Mouse (Mus musculus) heart, embryonic 13.5 days (tissue): ENCODE data around the gene Vmn1r223. TPM values are rescaled to one million over a fixed set of nuclear protein-coding genes. Genes with fewer than 3 reads are reported as not detected.
"Not testable (repeated sequence)": the region's sequence is repeated elsewhere in the genome, so short reads cannot be mapped to it uniquely, and the experiment has no call there.

Experiments used
- ATAC-seq: fragments of 200-750 bp; cut with Nextera tagmentation; 2 replicates; pipeline ENCODE4 v1.8.0; 2017; ENCODE audit warnings: moderate TSS enrichment; ENCODE audit not compliant: insufficient number of reproducible peaks, low FRiP score, low TSS enrichment; ENCODE audit errors: extremely low read depth
- H3K27ac ChIP-seq: fragments of 300-500 bp; sonication (generic); replicated peaks from 2 replicates; pipeline ENCODE4 v1.5.1; 2015; ENCODE audit warnings: moderate library complexity, mild to moderate bottlenecking, inconsistent platforms
- H3K27me3 ChIP-seq: fragments of 300-500 bp; sonication (generic); replicated peaks from 2 replicates; pipeline ENCODE4 v1.6.1; 2015; ENCODE audit warnings: mild to moderate bottlenecking, inconsistent platforms
- H3K36me3 ChIP-seq: fragments of 300-500 bp; sonication (generic); 2 replicates; pipeline ENCODE4 v1.6.1; 2015; ENCODE audit warnings: mild to moderate bottlenecking, inconsistent platforms
- H3K4me1 ChIP-seq: fragments of 300-500 bp; sonication (generic); 2 replicates; pipeline ENCODE4 v1.6.1; 2015; ENCODE audit warnings: inconsistent platforms
- H3K4me2 ChIP-seq: fragments of 300-500 bp; sonication (generic); 2 replicates; pipeline ENCODE4 v1.6.1; 2015; ENCODE audit warnings: inconsistent platforms, mild to moderate bottlenecking, moderate library complexity
- H3K4me3 ChIP-seq: fragments of 300-500 bp; sonication (generic); 2 replicates; pipeline ENCODE4 v1.5.1; 2015; ENCODE audit warnings: moderate library complexity, mild to moderate bottlenecking, inconsistent platforms
- H3K9ac ChIP-seq: fragments of 300-500 bp; sonication (generic); 2 replicates; pipeline ENCODE4 v1.6.1; 2015; ENCODE audit warnings: inconsistent platforms, mild to moderate bottlenecking, moderate library complexity
- H3K9me3 ChIP-seq: fragments of 300-500 bp; sonication (generic); 2 replicates; pipeline ENCODE4 v1.6.1; 2016; ENCODE audit warnings: inconsistent platforms
- WGBS: fragments of 180-500 bp; shearing (Covaris S2); methylation state at CpG from one replicate; pipeline ENCODE4 v1.1.7; 2015; ENCODE audit warnings: mixed read lengths; 5-methylcytosine and 5-hydroxymethylcytosine counted together
- polyA plus RNA-seq: library from polyadenylated mRNA; unstranded; fragments of >200 nt; fragmentation: Nextera tagmentation; extraction: Ambion mirVana; gene quantifications from 2 replicates; pipeline ENCODE4 v1.2.1, GENCODE M21; 2015

Vmn1r223 gene
- not detected in 2 replicates for polyA plus RNA-seq

- not testable (repeated sequence) for H3K27ac ChIP-seq, H3K4me3 ChIP-seq, H3K4me1 ChIP-seq, H3K4me2 ChIP-seq, H3K9ac ChIP-seq, H3K9me3 ChIP-seq, ATAC-seq, H3K27me3 ChIP-seq, H3K36me3 ChIP-seq
- 91% methylated on average over 1 of the region's 1 CpGs for WGBS
Measured at GRCm38 (mm10) chr13:23246834-23247233, at the start of gene Vmn1r223. Vmn1r223 (plus strand) TSS chr13:23247134.

GRCm38 (mm10) chr13:23203885-23204284 lies 43.0 kb upstream of the Vmn1r223 start:
- not testable (repeated sequence) for H3K9me3 ChIP-seq, H3K9ac ChIP-seq, H3K27ac ChIP-seq, H3K4me2 ChIP-seq, H3K27me3 ChIP-seq, H3K4me3 ChIP-seq, ATAC-seq, H3K36me3 ChIP-seq, H3K4me1 ChIP-seq
- 73% methylated on average over 1 of the region's 1 CpGs for WGBS

GRCm38 (mm10) chr13:23213827-23214226 lies 33.1 kb upstream of the Vmn1r223 start, which contains the start of gene Vmn1r221:
Vmn1r221 (plus strand) TSS chr13:23214127.
- not testable (repeated sequence) for H3K4me1 ChIP-seq, H3K27me3 ChIP-seq, H3K4me3 ChIP-seq, H3K27ac ChIP-seq, H3K36me3 ChIP-seq, H3K9ac ChIP-seq, H3K4me2 ChIP-seq, H3K9me3 ChIP-seq, ATAC-seq
- WGBS: 63% methylated on average over 2 of the region's 2 CpGs

GRCm38 (mm10) chr13:23235847-23236246 lies 11.1 kb upstream of the Vmn1r223 start, which contains the start of gene Vmn1r222:
Vmn1r222 (minus strand) TSS chr13:23235947.
- ATAC-seq, H3K4me2 ChIP-seq, H3K9me3 ChIP-seq, H3K4me1 ChIP-seq, H3K9ac ChIP-seq, H3K4me3 ChIP-seq, H3K27ac ChIP-seq, H3K36me3 ChIP-seq, H3K27me3 ChIP-seq: not testable (repeated sequence)

- H3K4me1 ChIP-seq: no peaks in the 10 kb centered on the region
- H3K27ac ChIP-seq: no peak overlapping the region
- H3K4me3 ChIP-seq: no peak overlapping the region
- no peaks in the 10 kb centered on the region for H3K27me3 ChIP-seq
- 77% methylated on average over 2 of the region's 2 CpGs for WGBS
- no peaks in the 10 kb centered on the region for H3K36me3 ChIP-seq
- H3K9me3 ChIP-seq: peaks cover 3% of the 10 kb centered on the region; the same call in 1 of the 2 replicates
- H3K9ac ChIP-seq: no peak overlapping the region
- ATAC-seq: no peak
- no peak overlapping the region for H3K4me2 ChIP-seq
Measured at GRCm38 (mm10) chr13:23258546-23259048, 11.7 kb downstream of the Vmn1r223 start.

GRCm38 (mm10) chr13:23268606-23269005 lies 21.7 kb downstream of the Vmn1r223 start:
- ATAC-seq, H3K4me2 ChIP-seq, H3K4me3 ChIP-seq, H3K9me3 ChIP-seq, H3K9ac ChIP-seq, H3K27ac ChIP-seq, H3K27me3 ChIP-seq, H3K36me3 ChIP-seq: not testable (repeated sequence)
- 74% methylated on average over 3 of the region's 3 CpGs for WGBS
- peaks cover 11% of the 10 kb centered on the region; the same call in 1 of the 2 replicates for H3K4me1 ChIP-seq

- Histone ChIP-seq H3K4me1 (peaks cover 11% of the 10 kb centered on the region; the same call in 1 of the 2 replicates), H3K4me2 (peak overlapping the region; percentile 71; the same call in 1 of the 2 replicates)
- WGBS: 43% methylated on average over 4 of the region's 4 CpGs
- H3K9ac ChIP-seq, H3K9me3 ChIP-seq, H3K36me3 ChIP-seq, H3K4me3 ChIP-seq, H3K27ac ChIP-seq, ATAC-seq, H3K27me3 ChIP-seq: not testable (repeated sequence)
Measured at GRCm38 (mm10) chr13:23269127-23269526, 22.2 kb downstream of the Vmn1r223 start.

- Histone ChIP-seq H3K27me3 (peaks cover 6% of the 10 kb centered on the region; the same call in 1 of the 2 replicates), H3K27ac (no peak overlapping the region), H3K9ac (peak overlapping the region; percentile 61), H3K9me3 (no peaks in the 10 kb centered on the region), H3K4me1 (peaks cover 11% of the 10 kb centered on the region; the same call in 1 of the 2 replicates), H3K36me3 (no peaks in the 10 kb centered on the region), H3K4me2 (peak overlapping the region; percentile 71), H3K4me3 (peak overlapping the region; percentile 42)
- 19% methylated on average over 11 of the region's 11 CpGs for WGBS
- ATAC-seq: no peak
Measured at GRCm38 (mm10) chr13:23269681-23270080, 22.7 kb downstream of the Vmn1r223 start.

GRCm38 (mm10) chr13:23270321-23271101 lies 23.6 kb downstream of the Vmn1r223 start:
- peak overlapping the region; percentile 71 for H3K4me2 ChIP-seq
- no peaks in the 10 kb centered on the region for H3K9me3 ChIP-seq
- peak overlapping the region; percentile 61 for H3K9ac ChIP-seq
- H3K4me1 ChIP-seq: peaks cover 11% of the 10 kb centered on the region; the same call in 1 of the 2 replicates
- 2% methylated on average over 34 of the region's 34 CpGs for WGBS
- peaks cover 6% of the 10 kb centered on the region; the same call in 1 of the 2 replicates for H3K27me3 ChIP-seq
- peak overlapping the region; percentile 42 for H3K4me3 ChIP-seq
- no peaks in the 10 kb centered on the region for H3K36me3 ChIP-seq
- no peak overlapping the region for H3K27ac ChIP-seq
- no peak for ATAC-seq

GRCm38 (mm10) chr13:23279576-23279975 lies 32.6 kb downstream of the Vmn1r223 start:
- Histone ChIP-seq H3K27ac (no peak overlapping the region), H3K9ac (no peak overlapping the region), H3K36me3 (no peaks in the 10 kb centered on the region), H3K4me2 (no peak overlapping the region), H3K4me3 (no peak overlapping the region), H3K4me1 (no peaks in the 10 kb centered on the region), H3K9me3 (no peaks in the 10 kb centered on the region), H3K27me3 (peaks cover 6% of the 10 kb centered on the region)
- 80% methylated on average over 4 of the region's 4 CpGs for WGBS
- no peak for ATAC-seq

GRCm38 (mm10) chr13:23279992-23280391 lies 33.1 kb downstream of the Vmn1r223 start:
- Histone ChIP-seq H3K9ac (no peak overlapping the region), H3K27me3 (peaks cover 10% of the 10 kb centered on the region), H3K4me1 (0 out of 2 replicates have a peak, but pooled peaks cover 1% of the 10 kb centered on the region), H3K9me3 (no peaks in the 10 kb centered on the region), H3K27ac (no peak overlapping the region), H3K36me3 (no peaks in the 10 kb centered on the region), H3K4me3 (no peak overlapping the region), H3K4me2 (no peak overlapping the region)
- 67% methylated on average over 3 of the region's 3 CpGs for WGBS
- ATAC-seq: no peak
